Mouse (Mus musculus): ENCODE measurements around the gene Tmem176a. TPM values are rescaled to one million over a fixed set of nuclear protein-coding genes. Genes with fewer than 3 reads are reported as not detected.

Tmem176a gene
- polyA plus RNA-seq (2015; fragmentation: Nextera tagmentation; extraction: Ambion mirVana) = 17.9 and 19.7 TPM in 2 replicates

DNA sequence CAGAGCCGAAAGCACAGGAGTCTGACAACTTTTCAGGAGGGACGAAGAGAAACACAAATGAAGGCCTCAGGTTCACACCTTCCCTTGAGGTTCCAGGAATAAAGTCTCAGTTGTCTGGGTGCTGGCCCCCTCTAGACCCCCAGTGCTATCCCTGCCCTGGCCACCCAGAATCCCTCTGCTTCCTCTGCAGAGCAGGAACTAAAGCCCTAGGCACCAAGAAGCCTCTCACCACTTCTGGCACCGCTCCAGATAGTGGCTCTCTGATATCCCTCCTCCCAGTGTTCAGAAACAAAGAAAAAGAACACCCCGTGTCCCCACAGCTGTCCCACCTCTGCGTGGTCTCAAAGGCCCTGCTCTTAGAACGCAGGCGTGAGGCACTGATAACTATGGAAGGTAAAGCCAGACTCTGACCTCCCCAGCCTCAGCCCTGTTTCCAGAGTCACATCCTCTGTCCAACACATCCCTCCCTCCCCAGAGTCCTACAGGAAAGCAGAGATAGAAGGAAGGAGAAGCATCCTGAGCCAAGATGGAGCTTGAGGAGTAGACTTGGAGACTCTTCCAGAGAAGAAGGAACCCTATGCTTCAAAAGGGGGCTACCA lies at the start of gene Tmem176a:
Gene Tmem176a, plus strand, starts transcription at position 549 of the 599 bp plus-strand sequence.
- Histone ChIP-seq H3K9me3 (replicated peaks; ENCODE audit: control insufficient read depth, low read length, poor library complexity, severe bottlenecking) (no peaks in the 10 kb centered on the region), H3K36me3 (ENCODE audit: control insufficient read depth, insufficient read depth, low read length) (no peaks in the 10 kb centered on the region), H3K4me2 (ENCODE audit: low read length) (peak within 1 kb of the TSS; percentile 45), H3K4me1 (ENCODE audit: control insufficient read depth, insufficient read depth, low read length) (peaks cover 25% of the 10 kb centered on the region; the same call in 1 of the 2 replicates), H3K27me3 (ENCODE audit: control insufficient read depth, insufficient read depth, low read depth, low read length) (no peaks in the 10 kb centered on the region), H3K9ac (ENCODE audit: low read depth, low read length) (peak within 1 kb of the TSS; percentile 57), H3K4me3 (ENCODE audit: low read depth, low read length) (peak within 1 kb of the TSS; percentile 40), H3K27ac (ENCODE audit: low read length) (peak within 1 kb of the TSS; percentile 75)
- peak; percentile 21 for ATAC-seq
- 16% methylated on average over 7 of the region's 7 CpGs for WGBS

DNA sequence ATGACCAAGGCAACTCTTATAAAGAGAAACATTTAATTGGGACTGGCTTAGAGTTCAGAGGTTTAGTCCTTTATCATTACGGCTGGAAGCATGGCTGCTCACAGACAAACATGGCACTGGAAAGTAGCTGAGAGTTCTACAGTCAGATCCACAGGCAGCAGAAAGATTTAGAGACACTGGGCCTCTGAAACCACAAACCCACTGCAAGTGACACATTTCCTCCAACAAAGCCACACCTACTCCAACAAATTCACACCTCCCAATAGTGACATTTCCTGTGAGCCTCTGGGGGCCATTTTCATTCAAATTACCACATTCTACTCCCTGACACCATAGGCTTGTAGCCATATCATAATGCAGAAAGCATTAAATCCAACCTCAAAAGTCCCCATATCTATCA lies 38.8 kb upstream of the Tmem176a start:
- ATAC-seq = no peak
- no peak overlapping the region for H3K9ac ChIP-seq (ENCODE audit: low read depth, low read length)
- no peaks in the 10 kb centered on the region for H3K4me1 ChIP-seq (ENCODE audit: control insufficient read depth, insufficient read depth, low read length)
- H3K36me3 ChIP-seq (ENCODE audit: control insufficient read depth, insufficient read depth, low read length) = no peaks in the 10 kb centered on the region
- H3K27me3 ChIP-seq (ENCODE audit: control insufficient read depth, insufficient read depth, low read depth, low read length) = no peaks in the 10 kb centered on the region
- no peaks in the 10 kb centered on the region for H3K9me3 ChIP-seq (replicated peaks; ENCODE audit: control insufficient read depth, low read length, poor library complexity, severe bottlenecking)
- H3K4me3 ChIP-seq (ENCODE audit: low read depth, low read length) = no peak overlapping the region
- no peak overlapping the region for H3K27ac ChIP-seq (ENCODE audit: low read length)
- 70% methylated on average over 1 of the region's 1 CpGs for WGBS
- no peak overlapping the region for H3K4me2 ChIP-seq (ENCODE audit: low read length)

DNA sequence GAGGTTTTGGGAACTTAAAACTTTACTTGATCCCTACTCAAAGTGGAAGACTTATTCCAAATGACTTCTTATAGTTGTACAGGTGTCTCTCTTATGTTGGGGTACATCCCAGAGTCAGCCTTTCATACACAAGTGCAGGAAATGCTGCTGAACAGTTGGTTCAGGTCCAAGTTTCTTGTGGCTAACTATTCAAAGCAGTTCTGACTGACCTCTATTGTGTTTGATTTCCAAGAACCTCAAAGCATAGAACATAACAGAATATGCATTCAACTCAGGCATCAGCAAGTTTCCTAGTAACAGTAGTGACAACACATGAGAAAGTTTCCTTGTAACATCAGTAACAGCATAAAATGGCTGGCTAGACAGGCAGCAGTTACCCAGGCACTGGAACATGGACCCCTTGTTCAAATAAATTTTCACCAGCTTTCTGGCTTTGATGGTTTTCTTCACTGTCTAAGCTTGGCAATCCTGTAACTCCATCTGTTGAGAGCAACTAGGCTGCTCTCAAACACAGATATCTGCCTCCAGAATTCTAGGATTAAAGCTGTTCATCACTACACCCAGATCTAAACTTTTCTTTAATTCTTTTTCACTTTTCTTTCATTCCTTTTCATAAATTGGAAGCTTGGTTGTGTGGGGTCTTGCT lies 37.2 kb upstream of the Tmem176a start:
- H3K27me3 ChIP-seq (ENCODE audit: control insufficient read depth, insufficient read depth, low read depth, low read length) = no peaks in the 10 kb centered on the region
- no peak overlapping the region for H3K27ac ChIP-seq (ENCODE audit: low read length)
- no peak overlapping the region for H3K4me2 ChIP-seq (ENCODE audit: low read length)
- no peak overlapping the region for H3K4me3 ChIP-seq (ENCODE audit: low read depth, low read length)
- H3K9ac ChIP-seq (ENCODE audit: low read depth, low read length) = no peak overlapping the region
- ATAC-seq = no peak
- no peaks in the 10 kb centered on the region for H3K9me3 ChIP-seq (replicated peaks; ENCODE audit: control insufficient read depth, low read length, poor library complexity, severe bottlenecking)
- H3K4me1 ChIP-seq (ENCODE audit: control insufficient read depth, insufficient read depth, low read length) = no peaks in the 10 kb centered on the region
- no peaks in the 10 kb centered on the region for H3K36me3 ChIP-seq (ENCODE audit: control insufficient read depth, insufficient read depth, low read length)

DNA sequence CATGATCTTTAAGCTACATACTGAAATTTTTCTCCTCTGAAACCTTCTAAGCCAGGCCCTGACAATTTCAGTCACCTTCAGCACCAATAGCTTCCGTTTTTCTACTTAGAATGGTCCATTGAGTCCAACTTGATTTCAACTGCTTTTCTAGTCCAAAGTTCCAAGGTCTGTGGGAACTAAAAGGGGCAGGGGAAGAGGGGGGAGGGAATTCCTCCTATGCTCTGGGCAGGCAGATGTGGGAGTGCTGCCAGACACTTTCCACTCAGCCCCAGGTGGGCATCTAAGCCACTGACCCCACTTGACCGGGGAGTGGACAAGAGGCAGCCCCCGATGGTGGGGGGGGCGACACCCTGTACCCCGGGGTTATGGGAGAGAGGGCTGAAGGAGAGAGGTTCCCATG lies 36.4 kb upstream of the Tmem176a start:
- Histone ChIP-seq H3K4me3 (ENCODE audit: low read depth, low read length) (no peak overlapping the region), H3K4me2 (ENCODE audit: low read length) (no peak overlapping the region), H3K9ac (ENCODE audit: low read depth, low read length) (no peak overlapping the region), H3K4me1 (ENCODE audit: control insufficient read depth, insufficient read depth, low read length) (no peaks in the 10 kb centered on the region), H3K27ac (ENCODE audit: low read length) (no peak overlapping the region), H3K36me3 (ENCODE audit: control insufficient read depth, insufficient read depth, low read length) (no peaks in the 10 kb centered on the region), H3K9me3 (replicated peaks; ENCODE audit: control insufficient read depth, low read length, poor library complexity, severe bottlenecking) (no peaks in the 10 kb centered on the region), H3K27me3 (ENCODE audit: control insufficient read depth, insufficient read depth, low read depth, low read length) (no peaks in the 10 kb centered on the region)
- ATAC-seq = no peak
- 84% methylated on average over 5 of the region's 5 CpGs for WGBS

DNA sequence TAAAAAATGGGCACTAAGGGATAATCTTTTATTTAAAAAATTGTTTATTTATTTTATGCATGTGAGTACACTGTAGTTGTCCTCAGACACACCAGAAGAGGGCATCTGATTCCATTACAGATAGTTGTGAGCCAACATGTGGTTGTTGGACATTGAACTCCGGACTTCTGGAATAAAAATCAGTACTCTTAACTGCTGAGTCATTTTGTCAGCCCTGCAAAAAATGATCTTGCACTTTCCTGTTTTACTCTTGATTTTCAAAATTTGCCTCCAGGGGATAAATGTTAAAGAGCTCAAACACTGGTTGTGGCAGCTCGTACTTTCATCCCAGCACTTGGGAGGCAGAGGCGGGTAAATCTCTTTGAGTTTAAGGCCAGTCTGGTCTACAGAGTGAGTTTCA lies 34.0 kb upstream of the Tmem176a start:
- H3K4me2 ChIP-seq (ENCODE audit: low read length) = no peak overlapping the region
- no peaks in the 10 kb centered on the region for H3K36me3 ChIP-seq (ENCODE audit: control insufficient read depth, insufficient read depth, low read length)
- no peaks in the 10 kb centered on the region for H3K9me3 ChIP-seq (replicated peaks; ENCODE audit: control insufficient read depth, low read length, poor library complexity, severe bottlenecking)
- H3K4me3 ChIP-seq (ENCODE audit: low read depth, low read length) = no peak overlapping the region
- no peak overlapping the region for H3K27ac ChIP-seq (ENCODE audit: low read length)
- ATAC-seq = no peak
- H3K27me3 ChIP-seq (ENCODE audit: control insufficient read depth, insufficient read depth, low read depth, low read length) = no peaks in the 10 kb centered on the region
- 89% methylated on average over 3 of the region's 3 CpGs for WGBS
- H3K9ac ChIP-seq (ENCODE audit: low read depth, low read length) = no peak overlapping the region
- no peaks in the 10 kb centered on the region for H3K4me1 ChIP-seq (ENCODE audit: control insufficient read depth, insufficient read depth, low read length)

DNA sequence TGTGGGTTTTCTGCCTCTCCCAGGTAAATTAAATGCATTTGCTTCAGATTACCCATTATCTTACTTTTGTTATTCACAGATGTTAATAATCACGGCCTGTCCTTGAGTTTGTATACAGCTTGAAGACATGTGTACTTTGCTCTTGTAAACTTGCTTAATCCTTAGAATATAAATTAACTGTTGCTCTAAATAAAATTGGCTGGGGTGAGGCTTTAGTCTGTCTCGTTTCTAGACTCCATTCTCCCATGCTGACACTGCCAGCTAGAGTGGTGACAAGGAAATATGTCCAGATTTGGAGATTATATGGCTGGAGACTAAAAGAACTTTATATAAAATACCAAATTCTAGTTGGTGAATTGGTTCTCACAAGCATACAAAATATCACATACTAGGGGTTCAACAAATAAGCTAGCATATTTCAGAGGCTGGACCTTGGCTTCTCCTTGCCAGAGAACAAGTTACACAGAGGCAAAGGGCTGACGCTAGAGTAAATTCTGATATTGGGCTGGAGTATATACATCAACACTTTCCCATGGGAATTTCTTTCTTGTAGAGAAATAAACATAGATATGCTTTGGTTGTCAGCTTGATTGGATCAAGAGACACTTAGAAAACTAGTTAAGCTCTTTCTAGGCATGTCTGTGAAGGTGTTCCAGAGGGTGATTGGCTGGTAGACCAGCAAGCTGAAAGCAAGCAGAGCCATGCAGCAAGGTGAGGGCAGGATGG lies 31.1 kb upstream of the Tmem176a start:
- Histone ChIP-seq H3K27me3 (ENCODE audit: control insufficient read depth, insufficient read depth, low read depth, low read length) (no peaks in the 10 kb centered on the region), H3K36me3 (ENCODE audit: control insufficient read depth, insufficient read depth, low read length) (no peaks in the 10 kb centered on the region), H3K9ac (ENCODE audit: low read depth, low read length) (no peak overlapping the region), H3K4me1 (ENCODE audit: control insufficient read depth, insufficient read depth, low read length) (no peaks in the 10 kb centered on the region), H3K27ac (ENCODE audit: low read length) (no peak overlapping the region), H3K4me3 (ENCODE audit: low read depth, low read length) (no peak overlapping the region), H3K9me3 (replicated peaks; ENCODE audit: control insufficient read depth, low read length, poor library complexity, severe bottlenecking) (no peaks in the 10 kb centered on the region), H3K4me2 (ENCODE audit: low read length) (no peak overlapping the region)
- 74% methylated on average over 3 of the region's 3 CpGs for WGBS
- no peak for ATAC-seq

DNA sequence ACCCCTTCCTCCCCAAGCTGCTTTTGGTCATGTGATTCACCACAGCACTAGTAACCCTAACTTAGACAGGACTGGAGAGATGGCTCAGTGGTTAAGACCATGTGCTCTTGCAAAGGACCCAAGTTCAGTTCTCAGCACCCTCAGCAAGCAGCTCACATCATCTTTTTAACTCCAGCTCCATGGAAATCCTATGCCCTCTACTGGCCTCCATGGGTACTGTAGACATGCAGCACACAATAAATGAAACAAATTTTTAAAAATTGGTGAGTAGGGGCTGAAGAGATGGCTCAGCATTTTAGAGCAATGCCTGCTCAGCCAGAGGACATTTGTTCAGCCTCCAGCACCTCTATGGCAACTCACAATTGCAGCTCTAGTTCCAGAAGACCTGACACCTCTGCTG lies 25.7 kb upstream of the Tmem176a start:
- H3K4me3 ChIP-seq (ENCODE audit: low read depth, low read length) = no peak overlapping the region
- H3K9me3 ChIP-seq (replicated peaks; ENCODE audit: control insufficient read depth, low read length, poor library complexity, severe bottlenecking) = no peaks in the 10 kb centered on the region
- no peaks in the 10 kb centered on the region for H3K27me3 ChIP-seq (ENCODE audit: control insufficient read depth, insufficient read depth, low read depth, low read length)
- no peak overlapping the region for H3K9ac ChIP-seq (ENCODE audit: low read depth, low read length)
- no peaks in the 10 kb centered on the region for H3K36me3 ChIP-seq (ENCODE audit: control insufficient read depth, insufficient read depth, low read length)
- H3K4me1 ChIP-seq (ENCODE audit: control insufficient read depth, insufficient read depth, low read length) = no peaks in the 10 kb centered on the region
- H3K4me2 ChIP-seq (ENCODE audit: low read length) = no peak overlapping the region
- no peak overlapping the region for H3K27ac ChIP-seq (ENCODE audit: low read length)
- no peak for ATAC-seq

DNA sequence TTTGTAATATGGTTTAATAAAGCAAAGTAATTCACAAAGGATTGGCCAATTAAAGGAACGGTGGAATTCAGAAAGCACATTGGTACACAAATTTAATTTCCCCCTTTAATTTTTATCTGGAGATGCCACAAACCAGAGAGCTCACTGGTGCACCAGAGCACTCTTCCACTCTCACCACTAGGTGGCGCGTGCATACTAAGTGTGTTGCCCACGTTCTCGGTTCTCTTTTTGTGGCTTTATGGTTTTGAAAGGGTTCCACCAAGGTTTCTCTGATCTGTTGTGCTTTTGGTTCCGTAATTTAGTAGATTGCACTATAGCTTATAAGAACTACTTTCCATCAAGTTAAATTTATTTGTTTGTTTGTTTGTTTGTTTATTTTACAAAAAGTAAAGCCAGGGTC lies 22.9 kb upstream of the Tmem176a start:
- ATAC-seq = no peak
- WGBS = 7% methylated on average over 6 of the region's 6 CpGs
- no peak overlapping the region for H3K27ac ChIP-seq (ENCODE audit: low read length)
- no peaks in the 10 kb centered on the region for H3K27me3 ChIP-seq (ENCODE audit: control insufficient read depth, insufficient read depth, low read depth, low read length)
- H3K4me1 ChIP-seq (ENCODE audit: control insufficient read depth, insufficient read depth, low read length) = no peaks in the 10 kb centered on the region
- no peak overlapping the region for H3K4me3 ChIP-seq (ENCODE audit: low read depth, low read length)
- H3K36me3 ChIP-seq (ENCODE audit: control insufficient read depth, insufficient read depth, low read length) = no peaks in the 10 kb centered on the region
- no peaks in the 10 kb centered on the region for H3K9me3 ChIP-seq (replicated peaks; ENCODE audit: control insufficient read depth, low read length, poor library complexity, severe bottlenecking)
- H3K9ac ChIP-seq (ENCODE audit: low read depth, low read length) = no peak overlapping the region
- H3K4me2 ChIP-seq (ENCODE audit: low read length) = no peak overlapping the region
